Mouse (Mus musculus): ENCODE results near the gene Slc9a9. TPM values are rescaled to one million over a fixed set of nuclear protein-coding genes. Genes with fewer than 3 reads are reported as not detected.
"Not testable (repeated sequence)": the region's sequence is repeated elsewhere in the genome, so short reads cannot be mapped to it uniquely, and the experiment has no call there.

The Slc9a9 gene
- 2.5 and 3.0 TPM in 2 replicates for polyA plus RNA-seq (2015; fragmentation: Nextera tagmentation; extraction: Ambion mirVana)

DNA sequence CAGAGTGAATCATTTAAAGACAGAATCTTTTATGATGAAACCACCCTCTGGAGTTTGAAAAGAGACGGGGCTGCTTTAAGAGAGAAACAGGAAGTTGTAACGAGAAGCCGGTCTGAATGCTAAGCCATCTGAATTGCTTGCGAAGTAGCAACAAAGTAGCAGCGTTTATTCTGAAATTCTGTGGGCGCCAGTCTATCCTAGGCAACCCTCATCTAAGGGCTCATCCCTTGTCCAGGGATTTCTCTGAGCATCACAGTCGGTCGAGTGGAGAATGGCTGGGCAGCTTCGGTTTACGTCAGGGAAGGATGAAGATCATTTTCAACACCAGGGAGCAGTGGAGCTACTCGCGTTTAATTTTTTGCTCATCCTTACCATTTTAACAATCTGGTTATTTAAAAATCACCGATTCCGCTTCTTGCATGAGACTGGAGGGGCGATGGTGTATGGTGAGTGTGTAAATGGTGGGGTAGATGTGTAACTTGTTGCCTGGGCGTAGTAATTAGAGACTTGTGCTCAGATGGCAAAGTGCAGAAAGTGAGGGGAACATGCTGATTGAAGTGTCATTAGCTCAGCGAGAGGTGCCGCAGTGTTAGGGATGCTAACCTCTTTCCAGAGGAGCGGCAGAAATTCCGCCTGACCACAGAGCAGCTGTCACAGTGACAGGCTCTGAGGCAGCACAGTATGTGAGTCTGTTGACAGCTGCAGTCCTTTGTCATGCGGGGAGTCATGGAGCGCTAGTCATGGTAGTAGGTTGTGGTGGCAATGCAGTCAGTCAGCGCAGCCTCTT is at the start of gene Slc9a9:
Gene Slc9a9 (plus strand): TSS at position 119 of the 787 bp plus-strand sequence.
- H3K4me1 ChIP-seq, result peaks cover 5% of the 10 kb centered on the region
- peak within 1 kb of the TSS; percentile 92 for H3K4me2 ChIP-seq (replicated peaks)
- ATAC-seq (replicated peaks), result peak; percentile 93
- no peaks in the 10 kb centered on the region for H3K9me3 ChIP-seq
- no peaks in the 10 kb centered on the region for H3K27me3 ChIP-seq
- peak within 1 kb of the TSS; percentile 66 for H3K27ac ChIP-seq (replicated peaks)
- H3K4me3 ChIP-seq, result peak within 1 kb of the TSS; percentile 53
- H3K36me3 ChIP-seq, result no peaks in the 10 kb centered on the region
- WGBS, result 1% methylated on average over 23 of the region's 23 CpGs
- H3K9ac ChIP-seq (replicated peaks), result peak within 1 kb of the TSS; percentile 55

DNA sequence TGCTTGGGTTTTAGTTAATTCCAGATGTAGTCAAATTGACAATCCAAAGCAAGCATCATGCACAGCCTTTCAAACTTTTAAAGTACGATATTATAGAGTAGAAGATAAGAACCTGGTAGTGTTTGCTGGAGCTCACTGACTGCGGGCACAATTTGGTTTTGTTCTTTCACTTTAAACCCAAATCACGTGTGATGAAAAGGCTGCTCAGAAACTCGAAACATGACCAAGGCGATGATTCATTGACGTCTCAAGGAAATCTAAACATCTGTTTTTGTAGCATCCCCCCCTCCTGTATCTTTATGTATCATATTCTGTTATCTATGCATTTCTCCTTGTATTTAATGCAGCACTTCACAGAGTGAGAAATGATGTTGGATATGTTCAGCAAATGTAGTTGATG is 49.4 kb upstream of the Slc9a9 start:
- ATAC-seq (replicated peaks), result no peak
- WGBS, result 76% methylated on average over 6 of the region's 6 CpGs

DNA sequence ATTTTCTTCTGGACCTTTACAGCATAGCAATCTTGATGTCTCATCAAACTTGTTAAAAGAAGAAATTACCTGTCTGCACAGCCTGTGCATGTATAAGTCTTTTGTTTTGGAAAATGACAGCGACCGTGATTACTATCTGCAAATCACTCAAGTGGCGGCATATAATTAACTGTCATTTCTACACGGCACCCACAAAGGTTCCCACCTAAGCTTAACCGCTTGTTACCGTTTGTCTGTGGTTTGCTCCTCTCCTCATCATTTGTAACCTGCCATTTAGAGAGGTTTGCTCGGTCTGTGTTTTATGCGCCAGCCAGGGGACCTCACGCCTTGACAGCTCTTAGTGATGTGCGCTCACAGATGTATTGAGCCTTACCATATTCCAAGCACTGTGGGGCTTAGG is 48.9 kb upstream of the Slc9a9 start:
- Histone ChIP-seq H3K27ac (replicated peaks) (peak overlapping the region; percentile 13; the same call in 1 of the 2 replicates), H3K36me3 (no peaks in the 10 kb centered on the region), H3K9ac (replicated peaks) (no peak overlapping the region), H3K27me3 (no peaks in the 10 kb centered on the region), H3K4me3 (no peak overlapping the region), H3K4me1 (no peaks in the 10 kb centered on the region), H3K9me3 (no peaks in the 10 kb centered on the region), H3K4me2 (replicated peaks) (no peak overlapping the region)
- ATAC-seq (replicated peaks), result peak; percentile 77
- 61% methylated on average over 10 of the region's 10 CpGs for WGBS

More for the DNA sequence above, 49.4 kb upstream of the Slc9a9 start:
- no peaks in the 10 kb centered on the region for H3K27me3 ChIP-seq
- H3K36me3 ChIP-seq, result no peaks in the 10 kb centered on the region
- H3K9ac ChIP-seq (replicated peaks), result no peak overlapping the region
- H3K9me3 ChIP-seq, result no peaks in the 10 kb centered on the region
- no peak overlapping the region for H3K4me2 ChIP-seq (replicated peaks)
- H3K27ac ChIP-seq (replicated peaks), result 0 out of 2 replicates have a peak overlapping the region, but pooled peaks have one; percentile 12
- no peaks in the 10 kb centered on the region for H3K4me1 ChIP-seq
- H3K4me3 ChIP-seq, result no peak overlapping the region

DNA sequence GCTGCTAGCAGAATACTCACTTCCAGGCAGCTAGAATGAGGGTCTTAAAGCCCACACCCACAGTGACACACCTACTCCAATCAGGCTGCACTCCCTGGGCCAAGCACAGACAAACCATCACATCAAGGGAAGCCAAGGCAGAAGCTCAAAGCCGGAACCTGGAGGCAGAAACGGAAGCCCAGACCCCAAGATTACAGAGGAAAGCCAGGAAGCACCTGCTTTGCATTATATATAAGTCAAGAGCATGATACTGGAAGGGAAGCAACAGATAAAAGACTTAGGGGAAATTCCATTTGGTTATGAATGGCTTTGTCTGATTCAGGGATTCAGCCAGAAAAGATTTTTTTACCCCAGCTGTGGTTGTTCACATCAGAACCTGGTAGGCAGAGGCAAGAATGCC is 47.8 kb upstream of the Slc9a9 start:
- Histone ChIP-seq H3K27ac (replicated peaks) (no peak overlapping the region), H3K4me3 (no peak overlapping the region), H3K4me2 (replicated peaks) (no peak overlapping the region), H3K27me3 (no peaks in the 10 kb centered on the region), H3K36me3 (no peaks in the 10 kb centered on the region), H3K9ac (replicated peaks) (no peak overlapping the region), H3K9me3 (no peaks in the 10 kb centered on the region), H3K4me1 (no peaks in the 10 kb centered on the region)
- no peak for ATAC-seq (replicated peaks)
- 84% methylated on average over 2 of the region's 2 CpGs for WGBS

DNA sequence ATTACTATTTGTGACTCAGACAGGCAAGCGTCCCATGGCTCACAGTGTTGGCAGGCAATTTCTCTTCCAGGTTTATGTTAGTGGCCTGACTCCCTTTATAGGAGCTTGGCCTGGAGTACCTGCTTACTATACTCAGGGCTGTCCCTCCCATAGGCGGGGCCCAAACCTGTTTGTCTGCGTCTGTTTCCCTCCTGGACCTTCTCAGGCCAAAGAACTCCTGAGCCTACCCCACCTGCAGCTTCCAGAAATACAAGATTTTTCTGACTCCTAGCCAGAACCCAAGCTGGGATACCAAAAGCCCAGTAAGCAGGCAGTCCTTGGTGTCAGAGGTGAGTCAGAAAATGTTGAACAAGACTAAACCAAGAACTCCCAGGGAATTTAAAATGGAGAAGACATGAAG is 43.0 kb upstream of the Slc9a9 start:
- Histone ChIP-seq H3K4me1 (no peaks in the 10 kb centered on the region), H3K4me3 (no peak overlapping the region), H3K27me3 (no peaks in the 10 kb centered on the region), H3K9me3 (no peaks in the 10 kb centered on the region), H3K27ac (replicated peaks) (no peak overlapping the region), H3K36me3 (no peaks in the 10 kb centered on the region), H3K9ac (replicated peaks) (no peak overlapping the region), H3K4me2 (replicated peaks) (no peak overlapping the region)
- WGBS, result 94% methylated on average over 3 of the region's 3 CpGs
- ATAC-seq (replicated peaks), result no peak

DNA sequence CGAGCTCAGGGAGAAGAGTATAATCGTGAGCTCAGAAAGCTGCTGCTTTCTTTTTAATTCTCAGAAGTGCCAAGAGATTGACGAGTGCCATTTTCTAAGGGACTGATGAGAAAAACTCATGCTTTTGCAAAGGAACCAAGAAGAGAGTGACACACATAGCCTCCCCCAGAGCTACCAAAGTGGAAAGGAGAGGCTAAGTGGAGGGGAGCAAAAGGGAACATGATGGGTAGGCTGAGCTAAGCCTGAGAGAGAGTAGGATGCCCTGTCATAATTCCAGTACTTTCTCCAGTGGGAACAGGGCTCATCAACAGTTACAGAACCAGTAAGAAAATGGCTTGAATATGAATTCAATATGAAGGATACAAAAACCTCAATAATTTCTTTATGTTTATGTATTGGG is 40.8 kb upstream of the Slc9a9 start:
- Histone ChIP-seq H3K36me3 (no peaks in the 10 kb centered on the region), H3K4me2 (replicated peaks) (no peak overlapping the region), H3K9ac (replicated peaks) (no peak overlapping the region), H3K27me3 (no peaks in the 10 kb centered on the region), H3K9me3 (no peaks in the 10 kb centered on the region), H3K4me1 (no peaks in the 10 kb centered on the region), H3K27ac (replicated peaks) (no peak overlapping the region), H3K4me3 (no peak overlapping the region)
- 58% methylated on average over 3 of the region's 3 CpGs for WGBS
- ATAC-seq (replicated peaks), result no peak

DNA sequence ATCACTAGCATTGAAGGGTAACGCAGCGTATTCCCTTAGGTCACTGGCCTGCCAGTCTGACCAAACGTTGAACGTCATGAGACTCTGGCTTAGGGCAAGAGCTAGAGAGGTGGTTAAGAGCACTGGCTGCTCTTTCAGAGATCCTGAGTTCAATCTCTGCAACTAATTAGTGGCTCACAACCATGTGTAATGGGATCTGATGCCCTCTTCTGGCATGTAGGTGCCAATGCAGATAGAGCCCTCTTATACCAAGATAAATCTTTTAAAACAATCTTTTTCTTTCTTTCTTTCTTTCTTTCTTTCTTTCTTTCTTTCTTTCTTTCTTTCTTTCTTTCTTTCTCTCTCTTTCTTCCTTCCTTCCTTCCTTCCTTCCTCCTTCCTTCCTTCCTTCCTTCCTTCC is 35.4 kb upstream of the Slc9a9 start:
- H3K4me1 ChIP-seq; H3K27me3 ChIP-seq; H3K36me3 ChIP-seq; H3K9me3 ChIP-seq; H3K9ac ChIP-seq (replicated peaks); H3K27ac ChIP-seq (replicated peaks); H3K4me3 ChIP-seq; ATAC-seq (replicated peaks); H3K4me2 ChIP-seq (replicated peaks): not testable (repeated sequence)
- 88% methylated on average over 4 of the region's 4 CpGs for WGBS

DNA sequence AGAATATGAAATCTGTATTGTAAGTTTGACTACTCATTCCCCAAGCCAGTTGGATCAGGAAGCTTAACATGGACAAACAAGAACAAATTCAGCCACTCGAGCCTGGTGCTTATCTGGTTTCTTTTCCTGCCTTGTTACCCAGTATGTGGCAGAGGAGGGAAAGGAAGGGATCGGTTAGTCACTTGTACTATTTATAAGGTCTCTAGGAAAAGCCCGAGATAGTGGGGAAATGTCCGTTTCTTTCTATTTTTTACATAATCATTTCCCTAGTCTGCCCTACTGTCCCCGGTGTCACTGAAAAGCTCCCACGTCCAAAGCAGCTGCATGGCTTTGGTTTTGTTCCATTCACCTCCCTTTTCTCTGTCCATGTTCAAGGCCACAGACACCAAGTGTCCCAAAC is 24.1 kb upstream of the Slc9a9 start:
- 88% methylated on average over 6 of the region's 6 CpGs for WGBS
- no peaks in the 10 kb centered on the region for H3K27me3 ChIP-seq
- no peak overlapping the region for H3K9ac ChIP-seq (replicated peaks)
- H3K36me3 ChIP-seq, result no peaks in the 10 kb centered on the region
- H3K4me1 ChIP-seq, result no peaks in the 10 kb centered on the region
- ATAC-seq (replicated peaks), result no peak
- no peaks in the 10 kb centered on the region for H3K9me3 ChIP-seq
- no peak overlapping the region for H3K27ac ChIP-seq (replicated peaks)
- no peak overlapping the region for H3K4me2 ChIP-seq (replicated peaks)
- H3K4me3 ChIP-seq, result no peak overlapping the region

DNA sequence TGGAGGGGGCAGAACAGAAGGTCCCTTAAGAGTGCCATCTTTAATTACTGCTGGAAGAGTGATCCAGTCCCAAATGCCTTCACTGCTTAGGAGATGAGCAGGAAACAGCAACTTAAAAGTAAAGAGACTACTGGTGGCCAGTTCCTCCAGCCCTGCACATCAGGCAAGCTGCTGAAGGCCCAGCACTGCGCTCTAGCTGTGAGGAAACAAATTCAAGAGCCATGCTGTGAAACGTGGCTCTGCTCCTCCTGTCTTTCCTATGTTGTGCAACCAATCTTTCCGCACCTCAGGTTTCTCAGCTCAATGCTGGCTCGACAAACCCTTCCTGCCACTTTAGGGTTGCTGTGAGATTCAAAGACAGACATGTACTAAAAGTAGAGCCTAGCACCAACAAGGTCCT is 22.3 kb upstream of the Slc9a9 start:
- no peaks in the 10 kb centered on the region for H3K36me3 ChIP-seq
- ATAC-seq (replicated peaks), result no peak
- H3K9ac ChIP-seq (replicated peaks), result no peak overlapping the region
- no peaks in the 10 kb centered on the region for H3K27me3 ChIP-seq
- H3K4me3 ChIP-seq, result no peak overlapping the region
- 82% methylated on average over 4 of the region's 4 CpGs for WGBS
- H3K4me1 ChIP-seq, result no peaks in the 10 kb centered on the region
- no peak overlapping the region for H3K4me2 ChIP-seq (replicated peaks)
- H3K9me3 ChIP-seq, result no peaks in the 10 kb centered on the region
- H3K27ac ChIP-seq (replicated peaks), result no peak overlapping the region

DNA sequence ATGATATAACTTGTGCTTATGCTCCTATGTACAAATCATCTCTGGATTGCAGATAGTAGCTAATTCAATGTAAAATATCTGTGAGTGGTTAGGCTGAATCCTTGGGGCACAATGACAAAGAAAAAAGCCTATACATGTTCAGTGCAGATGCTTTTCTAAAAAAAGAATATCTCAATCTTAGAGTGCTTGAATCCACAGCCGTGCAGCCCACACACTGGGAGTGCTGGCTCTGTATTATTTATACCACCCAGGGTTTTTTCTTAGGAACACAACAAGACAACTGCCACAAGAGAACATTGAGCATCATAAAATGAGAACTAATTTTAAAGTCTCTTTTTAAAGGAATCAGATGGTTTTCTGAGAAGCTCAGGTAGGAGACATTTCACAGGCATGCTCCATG is 19.7 kb upstream of the Slc9a9 start:
- WGBS, result 55% methylated on average over 1 of the region's 1 CpGs

DNA sequence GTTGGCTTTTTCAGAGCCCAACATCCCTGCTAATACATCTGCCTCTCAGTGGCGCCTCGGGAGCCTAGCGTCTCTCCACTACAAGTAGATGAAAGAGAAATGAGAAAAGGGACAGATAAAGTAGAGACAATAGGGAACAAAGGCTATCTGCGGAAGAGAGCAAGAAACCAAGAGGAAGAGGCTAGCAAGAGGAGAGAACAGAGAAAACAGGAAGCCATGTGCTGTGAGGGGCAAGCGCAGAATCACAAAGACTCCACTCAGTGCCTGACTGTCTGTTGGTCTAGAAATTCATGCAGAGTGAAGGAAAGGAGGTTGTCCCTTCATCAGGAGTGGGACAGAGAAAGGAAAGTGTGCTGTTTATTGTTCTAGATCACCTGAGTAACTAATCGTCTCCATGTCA is 16.5 kb upstream of the Slc9a9 start:
- WGBS, result 90% methylated on average over 6 of the region's 6 CpGs
- no peaks in the 10 kb centered on the region for H3K27me3 ChIP-seq
- H3K4me3 ChIP-seq, result no peak overlapping the region
- ATAC-seq (replicated peaks), result no peak
- H3K36me3 ChIP-seq, result no peaks in the 10 kb centered on the region
- H3K4me2 ChIP-seq (replicated peaks), result no peak overlapping the region
- H3K4me1 ChIP-seq, result no peaks in the 10 kb centered on the region
- no peaks in the 10 kb centered on the region for H3K9me3 ChIP-seq
- H3K9ac ChIP-seq (replicated peaks), result no peak overlapping the region
- no peak overlapping the region for H3K27ac ChIP-seq (replicated peaks)

More for the DNA sequence above, 19.7 kb upstream of the Slc9a9 start:
- Histone ChIP-seq H3K4me2 (replicated peaks) (no peak overlapping the region), H3K27ac (replicated peaks) (no peak overlapping the region), H3K9me3 (no peaks in the 10 kb centered on the region), H3K4me1 (no peaks in the 10 kb centered on the region), H3K4me3 (no peak overlapping the region), H3K9ac (replicated peaks) (no peak overlapping the region), H3K36me3 (no peaks in the 10 kb centered on the region), H3K27me3 (no peaks in the 10 kb centered on the region)
- no peak for ATAC-seq (replicated peaks)

DNA sequence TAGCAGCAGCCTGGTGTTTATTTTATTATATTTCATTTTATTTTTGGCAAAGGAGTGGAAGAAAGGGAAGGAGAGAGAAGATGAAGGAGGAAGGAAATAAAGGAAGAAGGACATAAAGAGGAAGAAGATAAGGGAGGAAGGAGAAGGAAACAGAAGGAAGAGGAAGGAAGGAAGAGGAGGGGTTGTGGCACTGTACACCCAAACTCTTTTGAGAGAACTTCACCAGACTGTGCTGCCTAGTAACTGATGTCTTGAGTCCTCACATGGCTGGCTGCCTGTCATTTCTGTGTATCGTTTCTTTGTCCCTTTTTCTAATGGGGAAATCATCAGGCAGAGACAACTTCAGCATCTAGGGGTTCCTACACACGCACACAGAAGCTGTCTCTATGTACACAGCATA is 15.9 kb upstream of the Slc9a9 start:
- Histone ChIP-seq H3K9ac (replicated peaks) (no peak overlapping the region), H3K4me1 (no peaks in the 10 kb centered on the region), H3K36me3 (no peaks in the 10 kb centered on the region), H3K9me3 (no peaks in the 10 kb centered on the region), H3K27me3 (no peaks in the 10 kb centered on the region), H3K27ac (replicated peaks) (no peak overlapping the region), H3K4me3 (no peak overlapping the region), H3K4me2 (replicated peaks) (no peak overlapping the region)
- ATAC-seq (replicated peaks), result no peak
- 79% methylated on average over 2 of the region's 2 CpGs for WGBS

DNA sequence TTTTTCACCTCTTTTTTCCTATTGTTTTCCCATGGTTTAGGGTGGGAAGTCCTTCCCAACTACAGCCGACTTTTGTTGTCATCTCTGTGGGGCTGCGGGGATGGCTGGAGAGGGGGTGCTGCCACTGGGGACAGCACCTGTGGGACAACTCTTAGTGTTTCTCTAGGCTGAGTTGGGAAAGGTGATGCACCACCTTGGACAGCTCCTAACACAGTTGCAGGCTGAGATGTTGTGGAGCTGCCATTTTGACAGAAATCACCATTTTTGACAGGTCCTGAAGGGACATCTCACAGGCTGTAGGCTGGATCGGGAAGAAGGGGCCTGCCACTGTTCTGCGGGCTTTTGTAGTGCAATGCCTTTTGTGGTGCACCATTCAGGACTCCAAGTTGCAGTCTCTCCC is 13.4 kb upstream of the Slc9a9 start:
- H3K4me2 ChIP-seq (replicated peaks), result no peak overlapping the region
- H3K27ac ChIP-seq (replicated peaks), result no peak overlapping the region
- ATAC-seq (replicated peaks), result no peak
- H3K36me3 ChIP-seq, result no peaks in the 10 kb centered on the region
- WGBS, result 80% methylated on average over 4 of the region's 4 CpGs
- H3K9ac ChIP-seq (replicated peaks), result no peak overlapping the region
- no peaks in the 10 kb centered on the region for H3K4me1 ChIP-seq
- no peaks in the 10 kb centered on the region for H3K27me3 ChIP-seq
- H3K9me3 ChIP-seq, result no peaks in the 10 kb centered on the region
- no peak overlapping the region for H3K4me3 ChIP-seq
